Mouse (Mus musculus) CH12F3 (cell line): ENCODE results near the gene Gm10570.

Source experiments
- in situ Hi-C: fragments of 300-500 bp; cut with MboI; formaldehyde crosslinking; loops from 2 replicates; pipeline ENCODE4 v1.14.3; 2020; ENCODE audit warnings: low sequenced_read_pairs

The Gm10570 gene

GRCm38 (mm10) chr4:130306796-130307630, 1.5 kb downstream of the Gm10570 start:
- in situ Hi-C loops = no loop called here

GRCm38 (mm10) chr4:130304746-130305145, 3.7 kb downstream of the Gm10570 start:
- in situ Hi-C loops = no loop called here

- in situ Hi-C loops = no loop called here
Measured at GRCm38 (mm10) chr4:130302285-130302870, 6.1 kb downstream of the Gm10570 start.

GRCm38 (mm10) chr4:130299629-130300018, 8.8 kb downstream of the Gm10570 start:
- in situ Hi-C loops = no loop called here

GRCm38 (mm10) chr4:130298877-130299628, 9.4 kb downstream of the Gm10570 start:
- in situ Hi-C loops = no loop called here

- in situ Hi-C loops = no loop called here
Measured at GRCm38 (mm10) chr4:130297123-130297529, 11.3 kb downstream of the Gm10570 start.

- in situ Hi-C loops = no loop called here
Measured at GRCm38 (mm10) chr4:130296243-130296965, 12.1 kb downstream of the Gm10570 start.

- in situ Hi-C loops = no loop called here
Measured at GRCm38 (mm10) chr4:130295047-130295745, 13.3 kb downstream of the Gm10570 start.

GRCm38 (mm10) chr4:130294513-130294912, 14.0 kb downstream of the Gm10570 start:
- in situ Hi-C loops = no loop called here

GRCm38 (mm10) chr4:130292271-130292670, 16.2 kb downstream of the Gm10570 start:
- in situ Hi-C loops = no loop called here

GRCm38 (mm10) chr4:130289824-130290223, 18.6 kb downstream of the Gm10570 start:
- in situ Hi-C loops = no loop called here

- in situ Hi-C loops = no loop called here
Measured at GRCm38 (mm10) chr4:130286531-130286930, 21.9 kb downstream of the Gm10570 start.

GRCm38 (mm10) chr4:130283826-130284225, 24.6 kb downstream of the Gm10570 start:
- in situ Hi-C loops = no loop called here

- in situ Hi-C loops = no loop called here
Measured at GRCm38 (mm10) chr4:130282856-130283255, 25.6 kb downstream of the Gm10570 start.

GRCm38 (mm10) chr4:130279105-130279504, 29.4 kb downstream of the Gm10570 start, which contains the start of gene Serinc2:
Serinc2 (minus strand) TSS chr4:130279205.
- in situ Hi-C loops = no loop called here

- in situ Hi-C loops = no loop called here
Measured at GRCm38 (mm10) chr4:130276573-130277176, 31.8 kb downstream of the Gm10570 start.

- in situ Hi-C loops = no loop called here
Measured at GRCm38 (mm10) chr4:130275823-130276105, 32.7 kb downstream of the Gm10570 start.

GRCm38 (mm10) chr4:130275016-130275822, 33.3 kb downstream of the Gm10570 start:
- in situ Hi-C loops = no loop called here

- in situ Hi-C loops = no loop called here
Measured at GRCm38 (mm10) chr4:130274346-130275015, 34.0 kb downstream of the Gm10570 start.
